Mouse (Mus musculus): ENCODE measurements around the gene Med6.
"Not testable (repeated sequence)": the region's sequence is repeated elsewhere in the genome, so short reads cannot be mapped to it uniquely, and the experiment has no call there.

Gene Med6

GRCm38 (mm10) chr12:81549286-81549685 is 45.5 kb downstream of the Med6 start:
- no peak for DNase-seq (ENCODE audit: low spot score)

- DNase-seq (ENCODE audit: low spot score): no peak
Measured at GRCm38 (mm10) chr12:81547163-81547562, 47.6 kb downstream of the Med6 start.

GRCm38 (mm10) chr12:81533029-81533419 is 61.8 kb downstream of the Med6 start:
- DNase-seq (ENCODE audit: low spot score): no peak

- peak; percentile 25 for DNase-seq (ENCODE audit: low spot score)
Measured at GRCm38 (mm10) chr12:81532316-81533028, 62.3 kb downstream of the Med6 start, which contains the start of the genes Gm20498 and Synj2bp. Gene Gm20498, minus strand, starts transcription at chr12:81532905. Gene Synj2bp, minus strand, starts transcription at chr12:81532911.

GRCm38 (mm10) chr12:81530587-81530986 is 64.2 kb downstream of the Med6 start:
- not testable (repeated sequence) for DNase-seq (ENCODE audit: low spot score)

All from urinary bladder, postnatal 10 days (tissue).